Mouse (Mus musculus) testis, adult 2 months (tissue): Measurements from ENCODE around the gene Kif21b. TPM values are rescaled to one million over a fixed set of nuclear protein-coding genes. Genes with fewer than 3 reads are reported as not detected.

Source experiments
- H3K27ac ChIP-seq: fragments of 200-500 bp; 2 replicates; pipeline ENCODE4 v1.5.1; 2012; ENCODE audit warnings: low read depth, low read length; ENCODE audit not compliant: control insufficient read depth, insufficient read depth
- H3K27me3 ChIP-seq: fragments of 200-500 bp; 2 replicates; pipeline ENCODE4 v1.6.1; 2012; ENCODE audit warnings: mild to moderate bottlenecking, low read length, moderate library complexity; ENCODE audit not compliant: control insufficient read depth, insufficient read depth
- H3K36me3 ChIP-seq: fragments of 200-500 bp; 2 replicates; pipeline ENCODE4 v1.6.1; 2012; ENCODE audit warnings: mild to moderate bottlenecking, low read length; ENCODE audit not compliant: control insufficient read depth, insufficient read depth
- H3K4me1 ChIP-seq: fragments of 200-500 bp; 2 replicates; pipeline ENCODE4 v1.6.1; 2012; ENCODE audit warnings: low read length; ENCODE audit not compliant: control insufficient read depth, insufficient read depth
- H3K4me3 ChIP-seq: fragments of 200-500 bp; 2 replicates; pipeline ENCODE4 v1.5.1; 2012; ENCODE audit warnings: low read depth, mild to moderate bottlenecking, low read length, moderate library complexity, mixed read lengths; ENCODE audit not compliant: control insufficient read depth
- CTCF ChIP-seq: fragments of 200-500 bp; IDR thresholded peaks from 2 replicates; pipeline ENCODE4 v1.5.1; 2012; ENCODE audit warnings: low read depth, mild to moderate bottlenecking, inconsistent platforms, low read length, moderate library complexity; ENCODE audit not compliant: control insufficient read depth, insufficient read depth, insufficient replicate concordance
- POLR2A ChIP-seq: fragments of 200-500 bp; IDR thresholded peaks from 2 replicates; pipeline ENCODE4 v1.6.1; 2012; ENCODE audit warnings: low read depth, mild to moderate bottlenecking, inconsistent platforms, low read length, moderate library complexity; ENCODE audit not compliant: control insufficient read depth
- polyA plus RNA-seq: library from polyadenylated mRNA; depleted of rRNA; stranded (reverse); fragments of >200 nt; gene quantifications from 2 replicates; pipeline ENCODE4 v1.2.3, GENCODE M21; 2012; rRNA removed

Gene Kif21b
- polyA plus RNA-seq: 23.9 and 35.6 TPM in 2 replicates

DNA sequence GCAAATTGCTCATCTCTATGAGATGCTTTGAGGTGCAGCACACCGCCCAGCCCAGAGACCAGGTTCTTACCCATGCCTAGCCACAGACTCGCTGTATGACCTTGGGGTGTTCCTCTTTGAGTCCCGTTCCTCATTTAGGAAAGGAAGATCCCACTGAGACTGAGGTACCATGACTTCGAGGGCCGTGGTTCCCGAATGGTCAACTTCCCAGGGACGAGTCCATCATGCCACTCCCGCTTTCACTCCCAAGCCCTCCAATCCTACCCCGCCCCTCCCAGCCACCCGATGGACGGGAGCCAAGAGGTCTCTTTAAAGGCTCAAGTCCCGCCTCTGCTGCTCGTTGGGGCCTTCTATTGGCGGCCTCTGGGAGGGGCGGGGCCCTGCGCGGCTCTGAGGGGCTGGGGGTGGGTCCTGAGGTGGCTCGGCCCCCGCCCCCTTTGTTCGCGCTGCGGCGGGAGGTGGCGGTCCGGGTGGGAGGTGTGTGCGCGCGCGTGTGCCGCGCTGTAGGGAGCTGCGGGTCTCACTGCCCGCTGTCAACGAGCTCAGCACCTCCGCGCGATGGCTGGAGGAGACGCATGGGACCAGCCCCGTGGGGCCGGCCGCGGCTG, at the start of gene Kif21b:
Gene Kif21b (plus strand): TSS at position 439 of the 608 bp plus-strand sequence.
- Histone ChIP-seq H3K4me1 (peaks cover 25% of the 10 kb centered on the region), H3K27ac (no peak within 1 kb of the TSS), H3K27me3 (no peaks in the 10 kb centered on the region), H3K4me3 (peak within 1 kb of the TSS; percentile 79), H3K36me3 (no peaks in the 10 kb centered on the region)
- TF ChIP-seq POLR2A (no peak), CTCF (no peak)

DNA sequence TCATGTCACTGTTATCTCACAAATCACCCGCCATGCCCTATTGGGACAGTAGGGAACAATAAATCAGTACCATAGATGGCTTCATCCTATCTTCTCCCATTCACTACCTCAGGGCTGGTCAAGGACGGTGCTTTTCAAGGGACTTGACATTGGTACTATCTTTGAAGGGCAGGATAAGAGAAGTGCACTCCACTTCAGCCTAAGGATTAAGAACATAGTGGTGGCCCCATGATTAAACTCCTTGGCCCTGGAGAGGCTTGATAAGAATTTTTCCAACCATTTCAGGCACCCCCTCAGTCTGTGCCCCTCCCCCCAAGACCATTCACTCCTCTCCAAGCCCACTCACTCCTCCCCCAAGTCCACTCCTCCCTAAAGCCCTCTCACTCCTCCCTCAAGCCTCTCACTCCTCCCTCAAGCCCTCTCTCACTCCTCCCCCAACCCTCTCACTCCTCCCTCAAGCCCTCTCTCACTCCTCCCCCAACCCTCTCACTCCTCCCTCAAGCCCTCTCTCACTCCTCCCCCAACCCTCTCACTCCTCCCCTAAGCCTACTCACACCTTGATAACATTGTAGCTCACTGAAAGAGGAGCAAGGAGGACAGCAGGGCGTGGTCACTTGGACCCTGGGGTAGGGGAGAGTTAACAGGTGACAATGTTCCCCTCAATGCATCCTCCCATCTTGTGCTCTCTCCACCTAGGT, 45.1 kb upstream of the Kif21b start:
- no peak overlapping the region for H3K27ac ChIP-seq
- no peak for TF ChIP-seq CTCF
- no peaks in the 10 kb centered on the region; the same call in 1 of the 2 replicates for H3K4me1 ChIP-seq
- H3K27me3 ChIP-seq: no peaks in the 10 kb centered on the region
- no peak overlapping the region for H3K4me3 ChIP-seq
- no peaks in the 10 kb centered on the region for H3K36me3 ChIP-seq

DNA sequence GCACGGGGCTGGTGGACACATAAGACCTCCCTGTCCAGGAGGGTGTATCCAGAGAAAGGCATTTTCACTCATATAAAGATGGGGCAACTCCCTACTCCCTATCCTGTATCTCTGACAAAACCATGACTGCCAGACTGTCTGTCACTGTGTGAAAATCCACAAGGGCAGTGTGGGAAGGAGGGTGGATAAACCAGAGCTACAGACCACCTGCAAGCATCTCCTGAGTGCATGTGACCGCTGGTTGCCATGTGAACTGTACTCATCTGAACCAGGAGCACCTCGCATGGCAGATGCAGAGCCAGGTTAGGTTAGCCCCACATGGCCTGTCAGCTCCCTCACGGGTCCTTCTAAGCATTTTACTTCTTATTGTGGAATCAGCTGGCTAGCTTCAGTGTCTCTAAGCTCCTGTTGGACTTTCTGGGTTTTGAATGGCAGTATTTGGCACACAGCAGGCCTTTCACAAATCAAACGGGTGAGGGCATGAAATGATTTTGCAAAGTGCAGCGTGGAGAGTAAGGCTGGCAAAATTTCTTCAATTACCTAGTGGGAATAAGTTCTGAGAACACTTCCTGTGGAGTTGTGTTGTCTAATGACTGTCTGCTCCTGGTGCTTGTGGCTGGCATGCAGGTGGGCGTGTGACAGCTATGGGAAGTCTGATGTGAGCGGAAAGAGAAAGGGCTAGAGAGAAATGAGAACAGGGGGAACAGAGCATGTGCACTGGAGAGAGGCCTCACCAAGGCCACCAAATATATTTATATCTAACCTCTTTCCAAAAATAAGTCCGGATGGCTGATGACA, 41.6 kb upstream of the Kif21b start:
- Histone ChIP-seq H3K27me3 (no peaks in the 10 kb centered on the region), H3K4me1 (no peaks in the 10 kb centered on the region; the same call in none of the 2 replicates), H3K36me3 (no peaks in the 10 kb centered on the region), H3K4me3 (no peak overlapping the region), H3K27ac (no peak overlapping the region)
- TF ChIP-seq CTCF: no peak
- TF ChIP-seq POLR2A: no peak

DNA sequence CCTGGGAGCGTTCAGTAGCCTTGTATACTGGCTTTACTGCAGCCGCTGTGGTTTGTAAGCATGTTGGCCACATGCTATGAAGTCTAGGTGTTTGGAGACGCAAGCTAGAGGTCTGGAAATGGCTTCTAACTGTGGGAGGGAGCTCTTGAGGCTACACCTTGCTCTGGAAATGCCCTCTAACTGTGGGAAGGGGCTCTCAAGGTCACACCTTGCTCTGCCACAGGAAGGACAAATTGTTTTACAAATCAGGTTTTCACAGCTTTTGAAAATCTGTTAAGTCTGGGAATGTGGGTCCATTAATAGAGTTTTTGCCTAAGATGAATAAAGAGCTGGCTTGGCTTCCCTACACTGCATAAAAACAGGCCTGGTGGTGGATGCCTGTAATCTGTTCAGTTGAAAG, 37.5 kb upstream of the Kif21b start:
- H3K4me1 ChIP-seq: peaks cover 2% of the 10 kb centered on the region
- H3K4me3 ChIP-seq: no peak overlapping the region
- no peaks in the 10 kb centered on the region for H3K36me3 ChIP-seq
- H3K27me3 ChIP-seq: no peaks in the 10 kb centered on the region
- no peak for TF ChIP-seq POLR2A
- TF ChIP-seq CTCF: no peak
- no peak overlapping the region for H3K27ac ChIP-seq

DNA sequence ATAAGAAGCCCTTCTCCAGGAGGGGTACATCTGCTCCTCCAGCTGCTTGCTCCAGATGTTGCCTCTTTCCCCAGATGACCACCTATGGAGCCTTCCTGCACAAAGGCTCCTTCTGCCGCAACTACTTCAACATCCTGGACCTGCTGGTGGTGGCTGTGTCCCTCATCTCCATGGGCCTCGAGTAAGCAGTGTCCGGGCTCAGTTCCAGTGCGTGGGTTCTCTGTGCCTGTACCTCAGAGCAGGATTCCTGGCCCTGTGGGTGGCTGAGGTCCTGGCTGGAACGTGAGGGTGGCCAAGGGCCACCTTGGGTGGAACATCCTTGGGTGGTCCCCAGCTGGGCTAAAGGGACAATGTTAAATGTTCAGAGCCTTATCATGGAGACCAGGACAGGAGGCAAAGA, 36.4 kb upstream of the Kif21b start:
- TF ChIP-seq POLR2A: no peak
- TF ChIP-seq CTCF: no peak
- Histone ChIP-seq H3K36me3 (no peaks in the 10 kb centered on the region), H3K4me3 (no peak overlapping the region), H3K27me3 (no peaks in the 10 kb centered on the region), H3K4me1 (peaks cover 2% of the 10 kb centered on the region), H3K27ac (no peak overlapping the region)

DNA sequence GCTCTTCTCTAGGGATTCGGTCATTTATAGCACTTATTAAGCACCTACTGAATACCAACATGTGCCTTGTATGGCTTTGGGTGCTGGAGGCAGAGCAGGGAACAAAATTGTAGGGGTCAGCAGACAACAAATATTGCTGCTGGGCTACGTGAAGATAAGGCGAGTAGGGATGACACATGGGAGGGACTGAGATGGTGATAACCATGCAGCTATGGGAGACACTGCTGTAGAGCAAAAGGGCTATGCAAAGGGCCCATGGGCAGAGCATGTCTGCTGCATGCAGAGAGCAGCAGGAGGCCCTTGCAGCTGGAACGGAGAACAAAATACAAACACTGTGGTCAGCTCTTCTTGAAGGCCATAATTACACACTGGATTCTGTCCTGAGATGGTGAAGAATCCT, 29.1 kb upstream of the Kif21b start:
- TF ChIP-seq POLR2A (no peak), CTCF (no peak)
- peaks cover 8% of the 10 kb centered on the region for H3K4me1 ChIP-seq
- H3K4me3 ChIP-seq: no peak overlapping the region
- H3K27ac ChIP-seq: no peak overlapping the region
- H3K36me3 ChIP-seq: no peaks in the 10 kb centered on the region
- H3K27me3 ChIP-seq: no peaks in the 10 kb centered on the region

DNA sequence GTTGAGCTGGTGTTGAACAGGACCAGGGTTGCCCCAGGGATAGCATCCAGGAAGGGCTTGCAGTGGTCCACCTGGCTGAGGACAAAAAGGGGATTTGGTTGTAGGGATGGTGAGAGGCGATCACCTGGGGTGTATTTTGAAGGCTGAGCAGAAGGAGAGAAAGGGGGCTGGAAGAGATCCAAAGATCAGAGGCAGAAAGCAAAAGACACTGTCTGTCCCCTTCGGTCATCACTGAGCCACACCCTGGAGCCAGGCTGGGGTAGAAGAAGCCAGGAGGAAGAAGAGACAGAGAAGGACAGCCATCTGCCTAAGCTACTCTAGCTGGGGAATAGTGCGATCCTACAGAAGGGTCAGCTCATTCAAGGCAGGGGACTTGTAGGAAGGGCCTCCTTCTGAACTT, 28.6 kb upstream of the Kif21b start:
- Histone ChIP-seq H3K27ac (no peak overlapping the region), H3K36me3 (no peaks in the 10 kb centered on the region), H3K27me3 (no peaks in the 10 kb centered on the region), H3K4me3 (no peak overlapping the region), H3K4me1 (peaks cover 8% of the 10 kb centered on the region)
- TF ChIP-seq CTCF (no peak), POLR2A (no peak)
